Mouse (Mus musculus) CH12.LX (cell line): ENCODE data around the gene Jagn1. TPM values are rescaled to one million over a fixed set of nuclear protein-coding genes. Genes with fewer than 3 reads are reported as not detected.

Experiments
- DNase-seq: peaks from one replicate; pipeline ENCODE4 v3.0.0-alpha.2; 2013; ENCODE audit errors: extremely low read depth
- H3K27ac ChIP-seq: 2 replicates; pipeline ENCODE4 v1.5.1; 2012; ENCODE audit warnings: low read depth, mild to moderate bottlenecking, control low read depth, moderate library complexity; ENCODE audit not compliant: insufficient read depth
- H3K27me3 ChIP-seq: replicated peaks from 2 replicates; pipeline ENCODE3; 2012; ENCODE audit warnings: inconsistent platforms
- H3K36me3 ChIP-seq, 2 experiments: replicated peaks in 1 of 2; 2 replicates each; pipeline versions ENCODE3 to v1.6.1; 2012; ENCODE audit warnings: inconsistent platforms in 1 of 2, low read length in 1 of 2, mild to moderate bottlenecking in 1 of 2, mixed read lengths in 1 of 2, moderate library complexity in 1 of 2; ENCODE audit not compliant: control insufficient read depth in 1 of 2, insufficient read depth in 1 of 2
- H3K4me1 ChIP-seq, 2 experiments: 2 replicates each; pipeline ENCODE4 v1.6.1; 2012; ENCODE audit warnings: inconsistent platforms in 1 of 2, moderate library complexity in 1 of 2; ENCODE audit not compliant: insufficient read depth in 2 of 2, control insufficient read depth in 1 of 2
- H3K4me2 ChIP-seq: 2 replicates; pipeline ENCODE4 v1.6.1; 2012; ENCODE audit warnings: low read depth, mild to moderate bottlenecking, control low read depth; ENCODE audit not compliant: poor library complexity, insufficient read depth, severe bottlenecking
- H3K4me3 ChIP-seq, 3 experiments: fragments of 150-350 bp in 1 of 3; sonication (generic) in 1 of 3; replicated peaks in 1 of 3; 2 replicates each; pipeline versions ENCODE3 to v1.5.1; 2011 to 2012; ENCODE audit warnings: low read depth in 2 of 3, low read length in 2 of 3, mild to moderate bottlenecking in 2 of 3, moderate library complexity in 2 of 3, control low read depth in 1 of 3, improper control_type of control experiment in 1 of 3, inconsistent platforms in 1 of 3, mixed read lengths in 1 of 3; ENCODE audit not compliant: poor library complexity in 1 of 3
- H3K79me2 ChIP-seq: replicated peaks from 2 replicates; pipeline ENCODE4 v1.6.1; 2012; ENCODE audit warnings: mild to moderate bottlenecking, moderate library complexity; ENCODE audit not compliant: control insufficient read depth, poor library complexity, insufficient read depth, severe bottlenecking; ENCODE audit errors: extremely low read depth
- H3K9ac ChIP-seq: 2 replicates; pipeline ENCODE4 v1.6.1; 2012; ENCODE audit warnings: low read depth, mild to moderate bottlenecking, control low read depth, moderate library complexity; ENCODE audit not compliant: insufficient read depth
- H3K9me3 ChIP-seq: replicated peaks from 2 replicates; pipeline ENCODE3; 2012; ENCODE audit warnings: low read length, inconsistent platforms, mixed read lengths
- BHLHE40 ChIP-seq: IDR thresholded peaks from 2 replicates; pipeline ENCODE4 v1.6.1; 2011; ENCODE audit warnings: mild to moderate bottlenecking, low read depth, low read length, improper control_type of control experiment
- CHD1 ChIP-seq: IDR thresholded peaks from 2 replicates; pipeline ENCODE4 v1.6.1; 2012; ENCODE audit warnings: low read depth, low read length, improper control_type of control experiment, inconsistent platforms
- CHD2 ChIP-seq: IDR thresholded peaks from 2 replicates; pipeline ENCODE4 v1.6.1; 2011; ENCODE audit warnings: low read length, improper control_type of control experiment
- CTCF ChIP-seq, 2 experiments: IDR thresholded peaks in 1 of 2; conservative IDR thresholded peaks in 1 of 2; 2 replicates each; pipeline ENCODE4 v1.5.1; 2011 to 2012; ENCODE audit warnings: low read depth in 2 of 2, low read length in 2 of 2, improper control_type of control experiment in 1 of 2, inconsistent platforms in 1 of 2, mild to moderate bottlenecking in 1 of 2, moderate library complexity in 1 of 2
- ELF1 ChIP-seq: IDR thresholded peaks from 2 replicates; pipeline ENCODE4 v1.6.1; 2014; ENCODE audit warnings: low read depth, mild to moderate bottlenecking, inconsistent platforms, low read length, improper control_type of control experiment
- EP300 ChIP-seq: IDR thresholded peaks from 2 replicates; pipeline ENCODE4 v1.6.1; 2011; ENCODE audit warnings: low read length, improper control_type of control experiment
- GABPA ChIP-seq: IDR thresholded peaks from 2 replicates; pipeline ENCODE4 v1.6.1; 2012; ENCODE audit warnings: low read depth, low read length, improper control_type of control experiment, inconsistent platforms; ENCODE audit not compliant: insufficient replicate concordance
- JUN ChIP-seq: IDR thresholded peaks from 2 replicates; pipeline ENCODE4 v1.6.1; 2011; ENCODE audit warnings: low read depth, mild to moderate bottlenecking, low read length, improper control_type of control experiment, moderate library complexity; ENCODE audit not compliant: insufficient read depth
- JUND ChIP-seq: conservative IDR thresholded peaks from 2 replicates; pipeline ENCODE4 v1.6.1; 2011; ENCODE audit warnings: low read depth, low read length, improper control_type of control experiment
- MAFK ChIP-seq: IDR thresholded peaks from 2 replicates; pipeline ENCODE4 v1.6.1; 2011; ENCODE audit warnings: low read length, improper control_type of control experiment; ENCODE audit not compliant: insufficient replicate concordance
- MAX ChIP-seq: IDR thresholded peaks from 2 replicates; pipeline ENCODE4 v1.6.1; 2011; ENCODE audit warnings: low read length, improper control_type of control experiment
- MAZ ChIP-seq: IDR thresholded peaks from 2 replicates; pipeline ENCODE4 v1.6.1; 2012; ENCODE audit warnings: low read depth, mild to moderate bottlenecking, inconsistent platforms, low read length, improper control_type of control experiment, moderate library complexity
- MXI1 ChIP-seq: IDR thresholded peaks from 2 replicates; pipeline ENCODE4 v1.6.1; 2011; ENCODE audit warnings: mild to moderate bottlenecking, low read depth, low read length, improper control_type of control experiment
- MYC ChIP-seq: IDR thresholded peaks from 2 replicates; pipeline ENCODE4 v1.6.1; 2011; ENCODE audit warnings: low read depth, mild to moderate bottlenecking, improper control_type of control experiment, low read length
- PAX5 ChIP-seq: IDR thresholded peaks from 2 replicates; pipeline ENCODE4 v1.6.1; 2012; ENCODE audit warnings: low read length, inconsistent platforms, mixed read lengths
- POLR2AphosphoS2 ChIP-seq: IDR thresholded peaks from 2 replicates; pipeline ENCODE4 v1.6.1; 2011; ENCODE audit warnings: low read depth, low read length, improper control_type of control experiment
- RAD21 ChIP-seq: IDR thresholded peaks from 2 replicates; pipeline ENCODE4 v1.6.1; 2011; ENCODE audit warnings: low read depth, mild to moderate bottlenecking, low read length, improper control_type of control experiment, moderate library complexity
- RCOR1 ChIP-seq: conservative IDR thresholded peaks from 2 replicates; pipeline ENCODE4 v1.6.1; 2012; ENCODE audit warnings: low read depth, mild to moderate bottlenecking, inconsistent platforms, low read length, improper control_type of control experiment
- SMC3 ChIP-seq: IDR thresholded peaks from 2 replicates; pipeline ENCODE4 v1.6.1; 2011; ENCODE audit warnings: low read depth, low read length, improper control_type of control experiment
- TBP ChIP-seq: conservative IDR thresholded peaks from 2 replicates; pipeline ENCODE4 v1.6.1; 2011; ENCODE audit warnings: low read depth, low read length, improper control_type of control experiment
- UBTF ChIP-seq: IDR thresholded peaks from 2 replicates; pipeline ENCODE4 v1.6.1; 2012; ENCODE audit warnings: low read depth, mild to moderate bottlenecking, inconsistent platforms, low read length, improper control_type of control experiment, moderate library complexity
- USF1 ChIP-seq: IDR thresholded peaks from 2 replicates; pipeline ENCODE4 v1.6.1; 2014; ENCODE audit warnings: low read depth, mild to moderate bottlenecking, inconsistent platforms, low read length, improper control_type of control experiment
- USF2 ChIP-seq: conservative IDR thresholded peaks from 2 replicates; pipeline ENCODE4 v1.6.1; 2011; ENCODE audit warnings: low read depth, low read length, improper control_type of control experiment
- ZMIZ1 ChIP-seq: IDR thresholded peaks from 2 replicates; pipeline ENCODE4 v1.6.1; 2012; ENCODE audit warnings: low read depth, mild to moderate bottlenecking, inconsistent platforms, low read length, improper control_type of control experiment
- dilution Hi-C: fragments of 300-500 bp; cut with MboI; formaldehyde crosslinking; loops from 2 replicates; pipeline ENCODE4 v1.14.3; 2020; ENCODE audit warnings: low sequenced_read_pairs; ENCODE audit not compliant: extremely low pct_unique_long_range_greater_than_20kb, extremely low pct_ligation_motif_present
- in situ Hi-C: fragments of 300-500 bp; cut with MboI; formaldehyde crosslinking; loops from 3 replicates; pipeline ENCODE4 v1.14.3; 2019; ENCODE audit warnings: low sequenced_read_pairs, low pct_ligation_motif_present, low pct_unique_long_range_greater_than_20kb, mixed read lengths
- polyA plus RNA-seq: library from polyadenylated mRNA; unstranded; fragments of >175 nt; gene quantifications from 2 replicates; pipeline ENCODE4 v1.2.1, GENCODE M21; 2012; ENCODE audit warnings: low read depth; ENCODE audit not compliant: insufficient read length
- total RNA-seq, 2 experiments: library from RNA; depleted of rRNA; stranded (reverse); fragments of 300-350 nt in 1 of 2; fragments of >200 nt in 1 of 2; gene quantifications; 2 replicates each; pipeline ENCODE4 v1.2.3; 2012 to 2014

Jagn1 gene
- total and polyA plus RNA-seq, 3 experiments: 69.2 to 106 (median 88.3) TPM

GRCm38 (mm10) chr6:113427397-113427796 is 15.0 kb upstream of the Jagn1 start:
- peaks cover 5% of the 10 kb centered on the region for H3K9me3 ChIP-seq
- in situ Hi-C loops (no loop called here), dilution Hi-C loops (no loop called here)
- peak; percentile 72 for DNase-seq
- no peaks in the 10 kb centered on the region for H3K36me3 ChIP-seq
- no peak overlapping the region for H3K27ac ChIP-seq
- H3K4me1 ChIP-seq: peaks cover 11 to 25% of the 10 kb centered on the region in 2 experiments
- H3K4me2 ChIP-seq: no peak overlapping the region
- no peaks in the 10 kb centered on the region for H3K79me2 ChIP-seq
- no peak overlapping the region for H3K4me3 ChIP-seq
- no peak overlapping the region for H3K9ac ChIP-seq
- TF ChIP-seq CTCF (conservative IDR thresholded peaks at IDR 0.05 in 1 of 2, IDR thresholded peaks at IDR 0.05 in 1 of 2; ENCODE audit: low read depth in 2 of 2, low read length in 2 of 2): peak; percentile 65 to 66; a peak in 3 of 4 replicates
- peak; percentile 62 for TF ChIP-seq RAD21
- TF ChIP-seq USF1: peak; percentile 34
- TF ChIP-seq MAZ: no peak
- no peak for TF ChIP-seq CHD2
- TF ChIP-seq SMC3: peak; percentile 44
- TF ChIP-seq MYC: peak; percentile 98
- peak; percentile 95 for TF ChIP-seq MAX
- peaks cover 3% of the 10 kb centered on the region for H3K27me3 ChIP-seq

- dilution Hi-C loops (no loop called here), in situ Hi-C loops (no loop called here)
- Histone ChIP-seq H3K79me2 (no peaks in the 10 kb centered on the region), H3K27ac (no peak overlapping the region), H3K9me3 (peaks cover 5% of the 10 kb centered on the region), H3K4me3 (no peak overlapping the region), H3K4me2 (no peak overlapping the region)
- DNase-seq: no peak
- TF ChIP-seq MAFK (no peak), ELF1 (no peak), PAX5 (no peak), POLR2AphosphoS2 (no peak)
- TF ChIP-seq, all 38 proteins: peak for 0
- Histone ChIP-seq H3K4me1 (peaks cover 16 to 30% of the 10 kb centered on the region in 2 experiments), H3K36me3 (no peaks in the 10 kb centered on the region), H3K9ac (no peak overlapping the region), H3K27me3 (peaks cover 3% of the 10 kb centered on the region)
Observed at GRCm38 (mm10) chr6:113428006-113428405, 14.4 kb upstream of the Jagn1 start.

GRCm38 (mm10) chr6:113429965-113430364 is 12.4 kb upstream of the Jagn1 start:
- peaks cover 5% of the 10 kb centered on the region for H3K9me3 ChIP-seq
- H3K4me3 ChIP-seq: no peak overlapping the region
- H3K36me3 ChIP-seq: no peaks in the 10 kb centered on the region
- no peak overlapping the region for H3K9ac ChIP-seq
- no peak for DNase-seq
- dilution Hi-C loops: no loop called here
- in situ Hi-C loops: no loop called here
- H3K27ac ChIP-seq: no peak overlapping the region
- TF ChIP-seq GABPA (no peak), EP300 (no peak), MXI1 (no peak), ELF1 (no peak), USF1 (no peak), USF2 (no peak), TBP (no peak), BHLHE40 (no peak), RCOR1 (no peak), JUND (no peak), JUN (no peak), POLR2AphosphoS2 (no peak), CHD1 (no peak), UBTF (no peak), CTCF (conservative IDR thresholded peaks at IDR 0.05 in 1 of 2, IDR thresholded peaks at IDR 0.05 in 1 of 2; ENCODE audit: low read depth in 2 of 2, low read length in 2 of 2) (no peak), ZMIZ1 (no peak)
- no peaks in the 10 kb centered on the region for H3K79me2 ChIP-seq
- peaks cover 3% of the 10 kb centered on the region for H3K27me3 ChIP-seq
- peaks cover 23 to 38% of the 10 kb centered on the region in 2 experiments for H3K4me1 ChIP-seq
- H3K4me2 ChIP-seq: no peak overlapping the region
